Mouse (Mus musculus): ENCODE measurements around the gene Gp1ba. TPM values are rescaled to one million over a fixed set of nuclear protein-coding genes. Genes with fewer than 3 reads are reported as not detected.

The Gp1ba gene
- total RNA-seq, 1 experiment: 0.45 TPM

DNA sequence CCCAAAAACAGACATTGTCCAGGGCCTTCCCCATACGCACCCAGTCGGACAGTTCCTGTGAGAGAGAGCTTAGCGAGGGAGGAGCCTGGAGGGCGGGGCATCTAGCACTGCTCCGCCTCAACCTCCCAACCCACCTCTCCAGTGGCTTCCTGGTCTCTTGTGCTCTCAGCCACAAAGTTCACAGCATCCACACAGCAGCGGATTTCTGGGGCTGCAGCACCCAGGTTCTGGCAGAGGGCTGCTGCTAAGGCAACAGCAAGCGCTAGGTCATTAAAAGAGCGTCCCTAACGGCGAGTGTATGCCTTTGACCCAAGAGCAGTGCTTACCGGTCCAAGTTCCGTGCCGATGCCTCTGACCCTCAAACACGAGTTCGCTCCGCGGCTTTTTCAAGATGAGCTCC is 23.8 kb upstream of the Gp1ba start:
- Histone ChIP-seq H3K9me3 (ENCODE audit: control insufficient read depth, insufficient read depth, low read depth, low read length) (no peaks in the 10 kb centered on the region), H3K9ac (ENCODE audit: insufficient read depth, low read depth, low read length, poor library complexity, severe bottlenecking) (peak overlapping the region; percentile 50), H3K4me1 (ENCODE audit: control insufficient read depth in 2 of 2, insufficient read depth in 2 of 2, low read length in 2 of 2, poor library complexity in 1 of 2) (peaks cover 0 to 6% of the 10 kb centered on the region in 2 experiments; a peak in 1 of 4 replicates), H3K36me3 (ENCODE audit: control insufficient read depth, insufficient read depth, low read length, poor library complexity, severe bottlenecking) (peaks cover 23% of the 10 kb centered on the region), H3K4me3 (ENCODE audit: insufficient read depth in 1 of 2, low read depth in 1 of 2, low read length in 2 of 2, poor library complexity in 1 of 2, severe bottlenecking in 1 of 2) (peak overlapping the region; percentile 57 to 81), H3K27ac (ENCODE audit: insufficient read depth, low read depth, low read length, poor library complexity, severe bottlenecking) (no peak overlapping the region)
- in situ Hi-C loops (cut with MboI; ENCODE audit: low sequenced_read_pairs in 2 of 2, unreplicated experiment in 2 of 2): loop anchor here in 1 of 2 experiments (5.0 kb wide), 1 partner anchor 88 kb away; the partner anchor contains the start of gene Psmb6
- TF ChIP-seq MAFK (IDR thresholded peaks at IDR 0.05; ENCODE audit: insufficient read depth, low read depth, low read length): no peak
- TF ChIP-seq HCFC1 (IDR thresholded peaks at IDR 0.05; ENCODE audit: borderline replicate concordance, insufficient read depth, low read length): no peak
- no peak for TF ChIP-seq ZNF384 (IDR thresholded peaks at IDR 0.05; ENCODE audit: low read depth, low read length)
- no peak for TF ChIP-seq CHD2 (IDR thresholded peaks at IDR 0.05; ENCODE audit: low read depth, low read length)
- no peak for TF ChIP-seq ZC3H11A (IDR thresholded peaks at IDR 0.05; ENCODE audit: borderline replicate concordance, low read depth, low read length)
- peak; percentile 59 for DNase-seq (ENCODE audit: low read depth, low spot score)

DNA sequence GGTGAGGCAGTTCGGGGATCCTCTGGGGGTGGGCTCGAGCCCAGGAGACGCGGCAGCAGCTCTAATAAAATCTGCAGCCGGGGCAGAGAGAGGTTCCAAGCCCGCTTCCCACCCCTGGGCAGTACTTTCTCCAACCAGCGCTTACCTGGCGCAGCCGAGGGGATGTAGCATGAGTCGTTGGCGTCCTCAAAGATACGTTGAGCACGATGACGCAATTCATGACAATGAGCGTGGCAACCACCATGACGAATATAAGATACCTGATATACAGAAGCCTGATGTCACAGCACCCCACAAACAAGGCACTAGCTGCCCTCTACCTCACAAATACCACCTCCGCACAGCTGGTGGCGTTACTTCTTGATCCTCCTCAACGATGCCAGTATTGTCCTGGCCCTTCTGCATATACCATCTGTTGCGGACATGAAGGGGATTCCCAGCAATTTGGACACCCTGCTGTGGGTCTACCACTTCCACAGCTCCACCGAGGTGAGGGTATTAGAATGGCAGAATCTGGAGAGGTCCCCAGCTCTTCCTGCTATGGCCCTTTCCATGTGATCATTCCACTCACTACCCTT is 23.3 kb upstream of the Gp1ba start, which contains the start of gene 4930544D05Rik:
Gene 4930544D05Rik (plus strand): TSS at position 333 of the 578 bp plus-strand sequence.
- no peak for TF ChIP-seq ZNF384 (IDR thresholded peaks at IDR 0.05; ENCODE audit: low read depth, low read length)
- TF ChIP-seq HCFC1 (IDR thresholded peaks at IDR 0.05; ENCODE audit: borderline replicate concordance, insufficient read depth, low read length): no peak
- TF ChIP-seq MAFK (IDR thresholded peaks at IDR 0.05; ENCODE audit: insufficient read depth, low read depth, low read length): no peak
- TF ChIP-seq CHD2 (IDR thresholded peaks at IDR 0.05; ENCODE audit: low read depth, low read length): no peak
- no peak for TF ChIP-seq ZC3H11A (IDR thresholded peaks at IDR 0.05; ENCODE audit: borderline replicate concordance, low read depth, low read length)
- Histone ChIP-seq H3K36me3 (ENCODE audit: control insufficient read depth, insufficient read depth, low read length, poor library complexity, severe bottlenecking) (peaks cover 19% of the 10 kb centered on the region), H3K9ac (ENCODE audit: insufficient read depth, low read depth, low read length, poor library complexity, severe bottlenecking) (peak within 1 kb of the TSS; percentile 50), H3K27ac (ENCODE audit: insufficient read depth, low read depth, low read length, poor library complexity, severe bottlenecking) (no peak within 1 kb of the TSS), H3K4me3 (ENCODE audit: insufficient read depth in 1 of 2, low read depth in 1 of 2, low read length in 2 of 2, poor library complexity in 1 of 2, severe bottlenecking in 1 of 2) (peak within 1 kb of the TSS; percentile 57 to 81), H3K4me1 (ENCODE audit: control insufficient read depth in 2 of 2, insufficient read depth in 2 of 2, low read length in 2 of 2, poor library complexity in 1 of 2) (peaks cover 0 to 6% of the 10 kb centered on the region in 2 experiments; a peak in 1 of 4 replicates), H3K9me3 (ENCODE audit: control insufficient read depth, insufficient read depth, low read depth, low read length) (no peaks in the 10 kb centered on the region)
- in situ Hi-C loops (cut with MboI; ENCODE audit: low sequenced_read_pairs in 2 of 2, unreplicated experiment in 2 of 2): loop anchor here in 1 of 2 experiments (5.0 kb wide), 1 partner anchor 88 kb away; the partner anchor contains the start of gene Psmb6
- no peak for DNase-seq (ENCODE audit: low read depth, low spot score)

DNA sequence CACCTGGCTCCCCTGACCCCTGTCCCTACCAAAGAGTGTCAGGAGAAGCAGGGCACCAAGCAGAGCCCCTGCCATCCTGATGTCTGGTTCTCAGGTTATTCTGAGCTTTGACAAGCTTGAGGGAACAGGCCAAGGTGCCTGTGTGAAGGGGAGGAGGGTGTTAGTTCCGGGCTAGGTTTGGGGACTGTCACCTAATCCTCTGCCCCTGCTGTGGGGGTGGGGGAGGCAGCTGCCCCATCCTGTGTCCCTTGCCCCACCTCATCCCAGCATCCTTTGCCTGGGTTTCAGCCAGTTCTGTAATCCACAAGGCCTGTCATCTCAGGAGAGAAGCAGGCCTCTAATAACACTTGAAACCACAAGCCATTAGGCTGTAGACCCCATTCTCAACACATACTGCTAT is 19.8 kb upstream of the Gp1ba start, which contains the start of gene Chrne:
Gene Chrne (minus strand): TSS at position 116 of the 400 bp plus-strand sequence.
- no peak within 1 kb of the TSS for H3K27ac ChIP-seq (ENCODE audit: insufficient read depth, low read depth, low read length, poor library complexity, severe bottlenecking)
- no peak within 1 kb of the TSS for H3K9ac ChIP-seq (ENCODE audit: insufficient read depth, low read depth, low read length, poor library complexity, severe bottlenecking)
- in situ Hi-C loops (cut with MboI; ENCODE audit: low sequenced_read_pairs in 2 of 2, unreplicated experiment in 2 of 2): loop anchor here in 1 of 2 experiments (5.0 kb wide), 1 partner anchor 92 kb away; the partner anchor contains the start of gene Psmb6
- H3K36me3 ChIP-seq (ENCODE audit: control insufficient read depth, insufficient read depth, low read length, poor library complexity, severe bottlenecking): no peaks in the 10 kb centered on the region
- no peak within 1 kb of the TSS for H3K4me3 ChIP-seq (ENCODE audit: insufficient read depth in 1 of 2, low read depth in 1 of 2, low read length in 2 of 2, poor library complexity in 1 of 2, severe bottlenecking in 1 of 2)
- no peak for DNase-seq (ENCODE audit: low read depth, low spot score)
- H3K4me1 ChIP-seq (ENCODE audit: control insufficient read depth in 2 of 2, insufficient read depth in 2 of 2, low read length in 2 of 2, poor library complexity in 1 of 2): peaks cover 0 to 12% of the 10 kb centered on the region in 2 experiments; a peak in 2 of 4 replicates
- H3K9me3 ChIP-seq (ENCODE audit: control insufficient read depth, insufficient read depth, low read depth, low read length): no peaks in the 10 kb centered on the region
- TF ChIP-seq ZNF384 (IDR thresholded peaks at IDR 0.05; ENCODE audit: low read depth, low read length): no peak
- TF ChIP-seq MAFK (IDR thresholded peaks at IDR 0.05; ENCODE audit: insufficient read depth, low read depth, low read length): no peak
- TF ChIP-seq ZC3H11A (IDR thresholded peaks at IDR 0.05; ENCODE audit: borderline replicate concordance, low read depth, low read length): no peak
- TF ChIP-seq HCFC1 (IDR thresholded peaks at IDR 0.05; ENCODE audit: borderline replicate concordance, insufficient read depth, low read length): no peak
- no peak for TF ChIP-seq CHD2 (IDR thresholded peaks at IDR 0.05; ENCODE audit: low read depth, low read length)

DNA sequence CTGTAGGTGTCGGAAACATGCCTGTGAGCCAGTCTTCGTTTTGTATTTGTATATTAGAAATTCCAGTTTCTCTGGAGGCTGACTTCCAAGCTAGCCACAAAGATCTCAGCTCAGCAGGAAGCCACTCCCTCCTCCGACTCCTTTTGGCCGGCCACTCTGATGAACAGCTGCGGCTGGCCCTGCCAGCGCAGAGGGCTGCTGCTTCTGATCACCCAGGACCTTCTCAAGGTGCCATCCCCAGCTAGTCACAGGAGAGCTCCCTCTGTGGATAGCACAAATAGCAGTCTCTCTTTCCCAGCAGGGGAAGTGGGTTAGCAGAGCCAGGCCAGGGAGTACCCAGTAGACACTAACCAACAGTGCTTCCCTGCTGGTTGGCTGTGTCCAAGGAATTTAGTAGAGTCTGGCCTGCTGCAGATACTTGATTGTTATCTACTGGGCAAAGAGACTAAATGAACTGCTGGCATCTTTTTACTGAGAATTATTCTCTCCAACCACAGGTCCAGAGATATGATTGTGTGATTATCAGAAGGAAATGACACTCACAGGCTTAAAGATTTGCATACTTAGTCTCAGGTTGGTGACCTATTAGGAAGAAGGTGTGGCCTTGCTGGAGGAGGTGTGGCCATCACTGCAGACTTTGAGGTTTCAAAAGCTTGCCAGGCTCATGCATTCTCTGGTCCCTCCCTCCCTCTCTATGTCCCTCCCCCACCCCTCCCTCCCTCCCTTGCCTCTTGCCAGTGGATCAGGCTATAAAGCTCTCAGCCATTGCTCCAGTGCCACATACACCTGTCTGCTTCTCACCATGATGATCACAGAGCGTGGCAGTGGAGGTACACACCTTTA is 16.7 kb upstream of the Gp1ba start:
- Histone ChIP-seq H3K9me3 (ENCODE audit: control insufficient read depth, insufficient read depth, low read depth, low read length) (no peaks in the 10 kb centered on the region), H3K27ac (ENCODE audit: insufficient read depth, low read depth, low read length, poor library complexity, severe bottlenecking) (no peak overlapping the region), H3K9ac (ENCODE audit: insufficient read depth, low read depth, low read length, poor library complexity, severe bottlenecking) (no peak overlapping the region; the same call in 1 of the 2 replicates), H3K4me3 (ENCODE audit: insufficient read depth in 1 of 2, low read depth in 1 of 2, low read length in 2 of 2, poor library complexity in 1 of 2, severe bottlenecking in 1 of 2) (no peak overlapping the region), H3K4me1 (ENCODE audit: control insufficient read depth in 2 of 2, insufficient read depth in 2 of 2, low read length in 2 of 2, poor library complexity in 1 of 2) (peaks cover 4 to 20% of the 10 kb centered on the region in 2 experiments; a peak in 2 of 4 replicates), H3K36me3 (ENCODE audit: control insufficient read depth, insufficient read depth, low read length, poor library complexity, severe bottlenecking) (no peaks in the 10 kb centered on the region)
- no peak for DNase-seq (ENCODE audit: low read depth, low spot score)
- in situ Hi-C loops (cut with MboI; ENCODE audit: low sequenced_read_pairs in 2 of 2, unreplicated experiment in 2 of 2): loop anchor here in 1 of 2 experiments (10.0 kb wide), 1 partner anchor 133 kb away; no protein-coding TSS in a partner anchor
- TF ChIP-seq ZC3H11A (IDR thresholded peaks at IDR 0.05; ENCODE audit: borderline replicate concordance, low read depth, low read length): no peak
- TF ChIP-seq HCFC1 (IDR thresholded peaks at IDR 0.05; ENCODE audit: borderline replicate concordance, insufficient read depth, low read length): no peak
- TF ChIP-seq MAFK (IDR thresholded peaks at IDR 0.05; ENCODE audit: insufficient read depth, low read depth, low read length): no peak
- TF ChIP-seq CHD2 (IDR thresholded peaks at IDR 0.05; ENCODE audit: low read depth, low read length): no peak
- TF ChIP-seq ZNF384 (IDR thresholded peaks at IDR 0.05; ENCODE audit: low read depth, low read length): no peak
